Mouse (Mus musculus) olfactory bulb, adult 2 months (tissue): Measurements from ENCODE around the gene Edf1.

Experiments used
- CTCF ChIP-seq: fragments of 200-500 bp; IDR thresholded peaks from 2 replicates; pipeline ENCODE4 v1.5.1; 2012; ENCODE audit warnings: low read depth, mild to moderate bottlenecking, low read length, moderate library complexity; ENCODE audit not compliant: insufficient read depth
- POLR2A ChIP-seq: fragments of 200-500 bp; IDR thresholded peaks from 2 replicates; pipeline ENCODE4 v1.6.1; 2012; ENCODE audit warnings: mild to moderate bottlenecking, low read depth, low read length, moderate library complexity; ENCODE audit not compliant: insufficient read depth

GRCm38 (mm10) chr2:25583120-25583481 lies 25.5 kb downstream of the Edf1 start:
- no peak for TF ChIP-seq POLR2A
- no peak for TF ChIP-seq CTCF
